Mouse (Mus musculus): ENCODE measurements around the gene Slitrk4. TPM values are rescaled to one million over a fixed set of nuclear protein-coding genes. Genes with fewer than 3 reads are reported as not detected.

Slitrk4 gene
- polyA plus RNA-seq (2015; fragmentation: Nextera tagmentation; extraction: Ambion mirVana): 21.0 TPM in 2 replicates

DNA sequence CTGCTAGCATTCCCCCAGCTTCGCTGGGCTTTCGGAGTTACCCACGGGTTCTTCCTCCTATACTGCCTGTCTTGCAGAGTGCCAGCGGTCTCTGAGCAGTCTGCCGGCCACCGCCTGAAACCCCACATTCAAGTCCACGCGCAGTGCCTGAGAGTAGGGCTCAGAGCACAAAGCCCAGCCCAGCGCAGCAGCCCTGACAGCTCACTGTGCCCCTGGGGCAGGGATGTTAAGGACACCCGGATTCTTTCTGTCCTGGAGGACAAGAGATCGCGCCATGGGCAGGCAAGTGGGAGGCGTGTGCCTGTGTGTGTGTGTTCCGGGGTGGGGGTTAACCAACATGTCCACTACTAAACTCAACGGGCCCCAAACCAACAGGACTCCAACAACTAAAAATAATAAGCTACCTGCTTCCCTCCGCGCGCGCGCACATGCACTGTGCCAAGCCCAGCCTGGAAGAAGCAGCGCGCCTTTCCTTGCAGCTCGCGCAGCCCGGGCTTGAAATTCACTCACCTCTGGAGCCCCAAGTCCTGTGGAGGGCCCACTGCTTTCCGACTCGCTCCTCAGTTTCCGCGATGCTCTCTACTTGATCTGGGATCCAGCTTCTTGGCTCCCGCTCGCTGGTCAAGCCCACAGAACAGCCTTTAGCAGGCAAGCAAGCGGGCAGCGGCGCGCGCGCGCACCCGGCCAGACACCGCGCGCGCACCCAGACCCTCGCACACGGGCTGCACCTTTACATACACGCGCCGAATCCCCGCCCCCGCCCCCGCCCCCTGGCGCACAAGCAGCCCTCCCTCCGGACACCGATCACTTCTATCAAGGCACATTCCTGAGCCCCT, at the start of gene Slitrk4:
TSS of gene Slitrk4 (minus strand) at position 707 of the 836 bp plus-strand sequence.
- H3K27ac ChIP-seq (replicated peaks): peak within 1 kb of the TSS; percentile 83
- no peaks in the 10 kb centered on the region for H3K4me1 ChIP-seq (replicated peaks)
- peak within 1 kb of the TSS; percentile 58 for H3K4me2 ChIP-seq
- no peaks in the 10 kb centered on the region for H3K9me3 ChIP-seq
- H3K4me3 ChIP-seq: peak within 1 kb of the TSS; percentile 50
- WGBS: 13% methylated on average over 53 of the region's 54 CpGs
- H3K27me3 ChIP-seq: no peaks in the 10 kb centered on the region
- ATAC-seq (ENCODE audit: low FRiP score, low read depth): peak; percentile 82
- H3K9ac ChIP-seq: peak within 1 kb of the TSS; percentile 58
- H3K36me3 ChIP-seq: no peaks in the 10 kb centered on the region

DNA sequence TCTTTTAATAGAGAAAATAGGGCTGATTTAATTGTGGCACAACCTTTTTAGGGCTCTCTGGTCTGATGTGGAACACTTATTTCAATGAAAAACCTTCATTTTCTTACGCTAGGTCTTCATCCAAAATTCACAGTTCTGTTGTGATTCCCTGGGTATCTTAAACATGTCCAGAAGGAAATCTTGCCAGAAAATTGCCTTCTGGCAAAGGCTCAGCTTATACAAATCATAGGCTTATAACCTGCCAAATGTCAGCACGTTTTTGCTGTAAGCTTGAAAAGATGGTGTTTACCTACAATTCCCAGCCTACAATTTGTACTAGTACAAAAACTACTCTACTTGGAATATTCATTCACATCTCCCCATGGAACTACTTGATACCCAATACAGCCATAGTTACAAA, 42.7 kb upstream of the Slitrk4 start:
- no peaks in the 10 kb centered on the region for H3K9me3 ChIP-seq
- H3K4me3 ChIP-seq: no peak overlapping the region
- no peaks in the 10 kb centered on the region for H3K36me3 ChIP-seq
- no peak overlapping the region for H3K27ac ChIP-seq (replicated peaks)
- no peak overlapping the region for H3K9ac ChIP-seq
- H3K27me3 ChIP-seq: no peaks in the 10 kb centered on the region
- no peak overlapping the region for H3K4me2 ChIP-seq
- H3K4me1 ChIP-seq (replicated peaks): no peaks in the 10 kb centered on the region
- WGBS: 74% methylated on average over 2 of the region's 2 CpGs
- ATAC-seq (ENCODE audit: low FRiP score, low read depth): no peak

DNA sequence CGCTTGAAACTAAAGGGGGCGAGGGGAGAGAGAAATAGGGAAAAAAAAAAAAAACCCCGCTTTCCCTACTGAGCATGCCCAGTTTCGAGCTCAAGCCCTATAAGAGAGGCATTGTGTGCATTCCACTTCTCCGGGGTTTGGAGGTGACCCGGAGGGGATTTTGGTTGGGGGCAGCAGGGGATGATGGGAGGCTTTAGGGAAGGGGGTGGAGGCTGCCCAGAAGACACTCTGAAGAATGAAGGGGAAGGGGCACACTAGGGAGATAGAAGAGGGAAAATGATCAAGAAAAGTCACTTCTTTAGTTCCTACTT, 1.1 kb upstream of the Slitrk4 start:
- no peaks in the 10 kb centered on the region for H3K27me3 ChIP-seq
- H3K9ac ChIP-seq: no peak overlapping the region
- peak overlapping the region; percentile 58 for H3K4me2 ChIP-seq
- H3K4me3 ChIP-seq: peak overlapping the region; percentile 50
- no peaks in the 10 kb centered on the region for H3K9me3 ChIP-seq
- H3K27ac ChIP-seq (replicated peaks): 0 out of 2 replicates have a peak overlapping the region, but pooled peaks have one; percentile 83
- H3K4me1 ChIP-seq (replicated peaks): no peaks in the 10 kb centered on the region
- 21% methylated on average over 6 of the region's 6 CpGs for WGBS
- ATAC-seq (ENCODE audit: low FRiP score, low read depth): 0 out of 2 replicates have a peak, but pooled peaks have one; percentile 3
- H3K36me3 ChIP-seq: no peaks in the 10 kb centered on the region

DNA sequence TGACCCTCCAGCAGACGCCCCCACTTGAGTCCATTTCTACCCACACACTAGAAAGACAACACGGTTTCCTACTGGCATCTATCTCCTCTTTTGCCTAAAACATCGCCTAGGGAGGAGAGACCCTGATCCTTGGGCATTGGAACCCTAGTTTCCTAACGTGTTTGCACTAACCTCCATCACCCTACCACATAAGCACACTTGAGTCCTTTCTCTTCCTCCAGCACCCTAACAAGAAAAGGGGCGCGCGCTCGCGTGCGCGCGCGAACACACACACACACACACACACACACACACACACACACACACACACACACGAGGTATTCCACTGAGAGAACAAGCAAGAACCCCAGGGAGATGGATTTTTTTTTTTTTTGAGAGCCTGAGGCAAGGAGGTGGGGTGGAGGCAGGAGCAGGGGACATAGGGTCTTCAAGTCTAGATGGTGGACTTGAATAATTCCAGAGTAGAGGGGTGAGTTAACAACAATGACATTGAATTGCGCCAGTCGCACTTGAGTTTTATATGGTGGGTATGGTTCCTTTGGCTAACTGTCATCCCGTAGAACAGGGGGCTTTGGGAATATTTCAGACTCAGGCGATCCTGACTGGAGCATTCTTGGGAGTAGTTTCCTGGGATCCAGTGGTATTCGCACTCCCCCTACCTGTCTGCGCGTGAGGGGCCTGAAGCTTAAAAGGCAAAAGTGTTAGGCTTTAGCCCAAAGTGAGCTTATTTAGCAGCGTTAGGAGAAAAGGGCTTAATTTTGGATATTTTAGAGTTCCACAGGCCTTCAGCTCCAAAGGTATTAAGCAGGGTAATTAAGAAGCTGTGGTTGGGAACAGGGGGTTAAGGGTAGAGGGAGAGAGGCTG, 562 bp upstream of the Slitrk4 start:
- peak; percentile 57; the same call in 1 of the 2 replicates for ATAC-seq (ENCODE audit: low FRiP score, low read depth)
- H3K9me3 ChIP-seq: no peaks in the 10 kb centered on the region
- H3K4me1 ChIP-seq (replicated peaks): no peaks in the 10 kb centered on the region
- peak overlapping the region; percentile 83 for H3K27ac ChIP-seq (replicated peaks)
- H3K36me3 ChIP-seq: no peaks in the 10 kb centered on the region
- WGBS: 16% methylated on average over 12 of the region's 22 CpGs
- peak overlapping the region; percentile 58 for H3K9ac ChIP-seq
- H3K4me2 ChIP-seq: peak overlapping the region; percentile 58
- no peaks in the 10 kb centered on the region for H3K27me3 ChIP-seq
- H3K4me3 ChIP-seq: peak overlapping the region; percentile 50

DNA sequence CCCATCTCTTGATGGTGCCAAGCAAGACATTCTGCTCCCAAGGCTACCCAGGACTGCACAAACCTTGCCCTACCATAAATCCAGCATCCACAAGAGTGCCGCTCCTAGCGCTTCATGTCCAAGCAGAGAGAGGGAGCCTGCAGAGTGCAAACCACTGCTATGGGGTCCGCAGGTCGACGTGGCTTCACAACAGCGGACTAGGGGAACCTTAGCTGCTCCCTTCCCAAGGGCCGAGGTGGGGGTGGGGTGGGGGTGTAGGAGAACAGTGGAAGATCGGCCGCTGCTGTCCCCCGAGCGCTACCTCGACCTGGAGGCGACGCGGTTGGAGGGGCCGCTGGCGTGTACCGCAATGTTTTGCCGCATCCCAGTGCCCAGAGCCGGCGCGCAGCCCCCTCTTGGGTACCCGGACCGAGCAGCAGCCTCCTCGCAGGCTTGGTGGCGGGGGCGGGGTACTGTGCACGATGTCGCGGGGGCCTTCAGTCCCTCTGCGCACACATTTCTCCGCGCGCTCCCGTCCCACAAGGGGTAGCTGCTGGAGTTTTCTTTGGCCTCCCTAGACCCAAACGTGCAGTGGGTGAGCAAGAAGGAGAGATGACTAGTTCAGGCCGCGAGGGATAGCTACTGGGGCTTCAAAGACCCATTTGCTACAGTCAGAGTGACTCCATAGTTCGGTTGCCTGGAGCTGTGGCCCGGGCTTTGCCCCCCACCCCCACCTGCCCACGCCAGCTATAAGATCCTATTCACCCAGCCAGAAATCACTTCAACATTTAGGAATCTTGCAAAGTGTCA, 1.1 kb downstream of the Slitrk4 start:
- H3K4me3 ChIP-seq: peak overlapping the region; percentile 50
- peak overlapping the region; percentile 58 for H3K9ac ChIP-seq
- no peaks in the 10 kb centered on the region for H3K36me3 ChIP-seq
- peak overlapping the region; percentile 58 for H3K4me2 ChIP-seq
- no peaks in the 10 kb centered on the region for H3K9me3 ChIP-seq
- H3K4me1 ChIP-seq (replicated peaks): no peaks in the 10 kb centered on the region
- peak overlapping the region; percentile 83 for H3K27ac ChIP-seq (replicated peaks)
- H3K27me3 ChIP-seq: no peaks in the 10 kb centered on the region
- WGBS: 10% methylated on average over 40 of the region's 41 CpGs
- ATAC-seq (ENCODE audit: low FRiP score, low read depth): peak; percentile 65

DNA sequence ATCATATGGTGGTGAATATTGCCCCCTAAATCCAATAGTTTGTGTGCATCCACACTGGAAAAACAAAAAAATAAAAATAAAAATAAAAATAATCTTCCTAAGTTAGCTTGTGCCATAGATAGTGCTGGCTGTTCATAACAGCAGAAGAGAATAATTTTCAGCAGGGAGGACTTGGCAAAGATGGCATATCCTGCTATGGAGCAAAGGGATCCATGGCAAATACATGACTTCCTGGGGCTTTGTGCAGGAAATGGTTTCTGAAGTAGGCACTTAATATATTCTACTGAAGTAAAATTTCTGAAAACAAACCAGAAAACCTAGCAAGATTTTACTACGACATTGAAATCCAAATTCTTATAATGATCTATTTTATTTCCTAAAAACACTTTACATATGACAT, 13.3 kb downstream of the Slitrk4 start:
- Histone ChIP-seq H3K27ac (replicated peaks) (no peak overlapping the region), H3K27me3 (no peaks in the 10 kb centered on the region), H3K4me3 (no peak overlapping the region), H3K9me3 (no peaks in the 10 kb centered on the region), H3K4me2 (no peak overlapping the region), H3K4me1 (replicated peaks) (no peaks in the 10 kb centered on the region), H3K36me3 (no peaks in the 10 kb centered on the region), H3K9ac (no peak overlapping the region)
- 86% methylated on average over 1 of the region's 1 CpGs for WGBS
- no peak for ATAC-seq (ENCODE audit: low FRiP score, low read depth)

Other genes starting within 250 kb of the Slitrk4 start
- not detected in 2 replicates for gene Gm6760, start 124.8 kb downstream of the Slitrk4 start, polyA plus RNA-seq (2015; fragmentation: Nextera tagmentation; extraction: Ambion mirVana)
- gene 3830417A13Rik, start 103.4 kb downstream of the Slitrk4 start, polyA plus RNA-seq (2015; fragmentation: Nextera tagmentation; extraction: Ambion mirVana): not detected in 2 replicates

All from hindbrain, embryonic 15.5 days (tissue).